Mouse (Mus musculus): ENCODE measurements around the gene Wtap.
"Not testable (repeated sequence)": the region's sequence is repeated elsewhere in the genome, so short reads cannot be mapped to it uniquely, and the experiment has no call there.

Wtap gene

GRCm38 (mm10) chr17:12960331-12960873 is 33.6 kb downstream of the Wtap start, which contains the start of gene Acat2:
Gene Acat2 (minus strand): TSS chr17:12960747.
- DNase-seq = peak; percentile 95

- not testable (repeated sequence) for DNase-seq
These were observed 34.6 kb downstream of the Wtap start for GRCm38 (mm10) chr17:12959377-12959776.

- no peak for DNase-seq
These were observed 37.3 kb downstream of the Wtap start for GRCm38 (mm10) chr17:12956664-12957063.

- no peak for DNase-seq
These were observed 44.3 kb downstream of the Wtap start for GRCm38 (mm10) chr17:12949669-12950068.

GRCm38 (mm10) chr17:12942459-12943162 is 51.4 kb downstream of the Wtap start:
- no peak for DNase-seq

- DNase-seq = no peak
These were observed 52.3 kb downstream of the Wtap start for GRCm38 (mm10) chr17:12941543-12942260.

GRCm38 (mm10) chr17:12940151-12940805 is 53.7 kb downstream of the Wtap start, which contains the start of gene Acat3:
Gene Acat3 (minus strand): TSS chr17:12940600.
- no peak for DNase-seq

- DNase-seq = not testable (repeated sequence)
These were observed 54.4 kb downstream of the Wtap start for GRCm38 (mm10) chr17:12939377-12940148.

- no peak for DNase-seq
These were observed 55.9 kb downstream of the Wtap start for GRCm38 (mm10) chr17:12938077-12938476.

GRCm38 (mm10) chr17:12937412-12937970 is 56.5 kb downstream of the Wtap start:
- DNase-seq = no peak

- DNase-seq = no peak
These were observed 58.2 kb downstream of the Wtap start for GRCm38 (mm10) chr17:12935719-12936118.

- not testable (repeated sequence) for DNase-seq
These were observed 62.4 kb downstream of the Wtap start for GRCm38 (mm10) chr17:12931576-12931975.

- no peak for DNase-seq
These were observed 68.2 kb downstream of the Wtap start for GRCm38 (mm10) chr17:12925703-12926180.

GRCm38 (mm10) chr17:12925001-12925400 is 69.0 kb downstream of the Wtap start:
- no peak for DNase-seq

- no peak for DNase-seq
These were observed 72.9 kb downstream of the Wtap start for GRCm38 (mm10) chr17:12921073-12921472.
